Mouse (Mus musculus) E14TG2a.4 (cell line): ENCODE measurements around the gene Asb11.

Experiments
- CTCF ChIP-seq: conservative IDR thresholded peaks from 2 replicates; pipeline ENCODE4 v1.5.1; 2014; ENCODE audit warnings: low read length
- NANOG ChIP-seq: IDR thresholded peaks from 2 replicates; pipeline ENCODE4 v1.6.1; 2014; ENCODE audit warnings: borderline replicate concordance, low read length, mixed read lengths
- POU5F1 ChIP-seq: IDR thresholded peaks from 2 replicates; pipeline ENCODE4 v1.6.1; 2014; ENCODE audit warnings: low read length, borderline replicate concordance

DNA sequence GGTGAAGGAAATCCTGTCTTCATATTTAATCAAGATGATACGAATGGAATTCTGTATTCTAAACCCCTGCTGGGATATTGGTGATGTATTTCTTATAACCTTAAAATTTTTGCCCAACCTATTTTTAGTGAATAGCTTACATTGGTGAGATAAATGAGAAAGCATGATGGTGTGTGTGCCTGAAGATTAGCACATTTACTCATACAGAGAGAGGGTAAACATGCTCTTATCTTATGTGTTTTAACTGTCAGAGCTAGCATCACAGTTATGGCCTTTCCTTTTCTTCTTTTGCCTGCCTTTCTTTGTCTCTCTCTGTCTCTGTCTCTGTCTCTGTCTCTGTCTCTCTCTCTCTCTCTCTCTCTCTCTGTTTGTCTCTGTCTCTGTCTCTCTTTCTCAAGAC lies 12.0 kb upstream of the Asb11 start:
- no peak for TF ChIP-seq CTCF
- no peak for TF ChIP-seq POU5F1
- no peak for TF ChIP-seq NANOG
